Mouse (Mus musculus) CH12.LX (cell line): ENCODE data around the gene Cryl1. TPM values are rescaled to one million over a fixed set of nuclear protein-coding genes. Genes with fewer than 3 reads are reported as not detected.

Source experiments
- DNase-seq: peaks from one replicate; pipeline ENCODE4 v3.0.0-alpha.2; 2013; ENCODE audit errors: extremely low read depth
- H3K27ac ChIP-seq: 2 replicates; pipeline ENCODE4 v1.5.1; 2012; ENCODE audit warnings: low read depth, mild to moderate bottlenecking, control low read depth, moderate library complexity; ENCODE audit not compliant: insufficient read depth
- H3K27me3 ChIP-seq: replicated peaks from 2 replicates; pipeline ENCODE3; 2012; ENCODE audit warnings: inconsistent platforms
- H3K36me3 ChIP-seq, 2 experiments: replicated peaks in 1 of 2; 2 replicates each; pipeline versions ENCODE3 to v1.6.1; 2012; ENCODE audit warnings: inconsistent platforms in 1 of 2, low read length in 1 of 2, mild to moderate bottlenecking in 1 of 2, mixed read lengths in 1 of 2, moderate library complexity in 1 of 2; ENCODE audit not compliant: control insufficient read depth in 1 of 2, insufficient read depth in 1 of 2
- H3K4me1 ChIP-seq, 2 experiments: 2 replicates each; pipeline ENCODE4 v1.6.1; 2012; ENCODE audit warnings: inconsistent platforms in 1 of 2, moderate library complexity in 1 of 2; ENCODE audit not compliant: insufficient read depth in 2 of 2, control insufficient read depth in 1 of 2
- H3K4me2 ChIP-seq: 2 replicates; pipeline ENCODE4 v1.6.1; 2012; ENCODE audit warnings: low read depth, mild to moderate bottlenecking, control low read depth; ENCODE audit not compliant: poor library complexity, insufficient read depth, severe bottlenecking
- H3K4me3 ChIP-seq, 3 experiments: fragments of 150-350 bp in 1 of 3; sonication (generic) in 1 of 3; replicated peaks in 1 of 3; 2 replicates each; pipeline versions ENCODE3 to v1.5.1; 2011 to 2012; ENCODE audit warnings: low read depth in 2 of 3, low read length in 2 of 3, mild to moderate bottlenecking in 2 of 3, moderate library complexity in 2 of 3, control low read depth in 1 of 3, improper control_type of control experiment in 1 of 3, inconsistent platforms in 1 of 3, mixed read lengths in 1 of 3; ENCODE audit not compliant: poor library complexity in 1 of 3
- H3K79me2 ChIP-seq: replicated peaks from 2 replicates; pipeline ENCODE4 v1.6.1; 2012; ENCODE audit warnings: mild to moderate bottlenecking, moderate library complexity; ENCODE audit not compliant: control insufficient read depth, poor library complexity, insufficient read depth, severe bottlenecking; ENCODE audit errors: extremely low read depth
- H3K9ac ChIP-seq: 2 replicates; pipeline ENCODE4 v1.6.1; 2012; ENCODE audit warnings: low read depth, mild to moderate bottlenecking, control low read depth, moderate library complexity; ENCODE audit not compliant: insufficient read depth
- H3K9me3 ChIP-seq: replicated peaks from 2 replicates; pipeline ENCODE3; 2012; ENCODE audit warnings: low read length, inconsistent platforms, mixed read lengths
- BHLHE40 ChIP-seq: IDR thresholded peaks from 2 replicates; pipeline ENCODE4 v1.6.1; 2011; ENCODE audit warnings: mild to moderate bottlenecking, low read depth, low read length, improper control_type of control experiment
- CHD1 ChIP-seq: IDR thresholded peaks from 2 replicates; pipeline ENCODE4 v1.6.1; 2012; ENCODE audit warnings: low read depth, low read length, improper control_type of control experiment, inconsistent platforms
- EP300 ChIP-seq: IDR thresholded peaks from 2 replicates; pipeline ENCODE4 v1.6.1; 2011; ENCODE audit warnings: low read length, improper control_type of control experiment
- ETS1 ChIP-seq: conservative IDR thresholded peaks from 2 replicates; pipeline ENCODE4 v1.6.1; 2012; ENCODE audit warnings: low read depth, mild to moderate bottlenecking, inconsistent platforms, low read length, improper control_type of control experiment, moderate library complexity
- GABPA ChIP-seq: IDR thresholded peaks from 2 replicates; pipeline ENCODE4 v1.6.1; 2012; ENCODE audit warnings: low read depth, low read length, improper control_type of control experiment, inconsistent platforms; ENCODE audit not compliant: insufficient replicate concordance
- HCFC1 ChIP-seq: IDR thresholded peaks from 2 replicates; pipeline ENCODE4 v1.6.1; 2012; ENCODE audit warnings: low read depth, mild to moderate bottlenecking, inconsistent platforms, low read length, improper control_type of control experiment
- IRF4 ChIP-seq: IDR thresholded peaks from 2 replicates; pipeline ENCODE4 v1.6.1; 2014; ENCODE audit warnings: low read depth, mild to moderate bottlenecking, inconsistent platforms, low read length, improper control_type of control experiment
- JUN ChIP-seq: IDR thresholded peaks from 2 replicates; pipeline ENCODE4 v1.6.1; 2011; ENCODE audit warnings: low read depth, mild to moderate bottlenecking, low read length, improper control_type of control experiment, moderate library complexity; ENCODE audit not compliant: insufficient read depth
- JUND ChIP-seq: conservative IDR thresholded peaks from 2 replicates; pipeline ENCODE4 v1.6.1; 2011; ENCODE audit warnings: low read depth, low read length, improper control_type of control experiment
- KAT2A ChIP-seq: IDR thresholded peaks from 2 replicates; pipeline ENCODE4 v1.6.1; 2012; ENCODE audit warnings: low read length, improper control_type of control experiment, inconsistent platforms; ENCODE audit not compliant: insufficient replicate concordance
- MAX ChIP-seq: IDR thresholded peaks from 2 replicates; pipeline ENCODE4 v1.6.1; 2011; ENCODE audit warnings: low read length, improper control_type of control experiment
- MAZ ChIP-seq: IDR thresholded peaks from 2 replicates; pipeline ENCODE4 v1.6.1; 2012; ENCODE audit warnings: low read depth, mild to moderate bottlenecking, inconsistent platforms, low read length, improper control_type of control experiment, moderate library complexity
- MEF2A ChIP-seq: IDR thresholded peaks from 2 replicates; pipeline ENCODE4 v1.6.1; 2014; ENCODE audit warnings: low read depth, mild to moderate bottlenecking, inconsistent platforms, low read length, improper control_type of control experiment, borderline replicate concordance
- MYC ChIP-seq: IDR thresholded peaks from 2 replicates; pipeline ENCODE4 v1.6.1; 2011; ENCODE audit warnings: low read depth, mild to moderate bottlenecking, improper control_type of control experiment, low read length
- NRF1 ChIP-seq: IDR thresholded peaks from 2 replicates; pipeline ENCODE4 v1.6.1; 2014; ENCODE audit warnings: low read depth, mild to moderate bottlenecking, inconsistent platforms, low read length, improper control_type of control experiment, moderate library complexity
- POLR2A ChIP-seq: IDR thresholded peaks from 2 replicates; pipeline ENCODE4 v1.6.1; 2011; ENCODE audit warnings: low read depth, mild to moderate bottlenecking, improper control_type of control experiment, low read length
- POLR2AphosphoS2 ChIP-seq: IDR thresholded peaks from 2 replicates; pipeline ENCODE4 v1.6.1; 2011; ENCODE audit warnings: low read depth, low read length, improper control_type of control experiment
- RAD21 ChIP-seq: IDR thresholded peaks from 2 replicates; pipeline ENCODE4 v1.6.1; 2011; ENCODE audit warnings: low read depth, mild to moderate bottlenecking, low read length, improper control_type of control experiment, moderate library complexity
- TBP ChIP-seq: conservative IDR thresholded peaks from 2 replicates; pipeline ENCODE4 v1.6.1; 2011; ENCODE audit warnings: low read depth, low read length, improper control_type of control experiment
- UBTF ChIP-seq: IDR thresholded peaks from 2 replicates; pipeline ENCODE4 v1.6.1; 2012; ENCODE audit warnings: low read depth, mild to moderate bottlenecking, inconsistent platforms, low read length, improper control_type of control experiment, moderate library complexity
- USF1 ChIP-seq: IDR thresholded peaks from 2 replicates; pipeline ENCODE4 v1.6.1; 2014; ENCODE audit warnings: low read depth, mild to moderate bottlenecking, inconsistent platforms, low read length, improper control_type of control experiment
- USF2 ChIP-seq: conservative IDR thresholded peaks from 2 replicates; pipeline ENCODE4 v1.6.1; 2011; ENCODE audit warnings: low read depth, low read length, improper control_type of control experiment
- dilution Hi-C: fragments of 300-500 bp; cut with MboI; formaldehyde crosslinking; loops from 2 replicates; pipeline ENCODE4 v1.14.3; 2020; ENCODE audit warnings: low sequenced_read_pairs; ENCODE audit not compliant: extremely low pct_unique_long_range_greater_than_20kb, extremely low pct_ligation_motif_present
- in situ Hi-C: fragments of 300-500 bp; cut with MboI; formaldehyde crosslinking; loops from 3 replicates; pipeline ENCODE4 v1.14.3; 2019; ENCODE audit warnings: low sequenced_read_pairs, low pct_ligation_motif_present, low pct_unique_long_range_greater_than_20kb, mixed read lengths
- polyA plus RNA-seq: library from polyadenylated mRNA; unstranded; fragments of >175 nt; gene quantifications from 2 replicates; pipeline ENCODE4 v1.2.1, GENCODE M21; 2012; ENCODE audit warnings: low read depth; ENCODE audit not compliant: insufficient read length
- total RNA-seq, 2 experiments: library from RNA; depleted of rRNA; stranded (reverse); fragments of 300-350 nt in 1 of 2; fragments of >200 nt in 1 of 2; gene quantifications; 2 replicates each; pipeline ENCODE4 v1.2.3; 2012 to 2014

Gene Cryl1
- total and polyA plus RNA-seq, 3 experiments: 13.1 to 33.7 (median 31.8) TPM

- Histone ChIP-seq H3K9ac (no peak overlapping the region), H3K79me2 (no peaks in the 10 kb centered on the region), H3K27me3 (no peaks in the 10 kb centered on the region), H3K4me2 (no peak overlapping the region), H3K9me3 (no peaks in the 10 kb centered on the region), H3K27ac (no peak overlapping the region), H3K4me3 (no peak overlapping the region), H3K4me1 (no peaks in the 10 kb centered on the region), H3K36me3 (peaks cover 0 to 40% of the 10 kb centered on the region in 2 experiments)
- TF ChIP-seq BHLHE40 (no peak), NRF1 (no peak), CHD1 (no peak), EP300 (no peak)
- dilution Hi-C loops (no loop called here), in situ Hi-C loops (no loop called here)
- DNase-seq: no peak
These were observed 97.8 kb downstream of the Cryl1 start for GRCm38 (mm10) chr14:57300530-57300929.

GRCm38 (mm10) chr14:57297672-57298071 is 100.7 kb downstream of the Cryl1 start:
- no peak overlapping the region for H3K4me3 ChIP-seq
- in situ Hi-C loops (no loop called here), dilution Hi-C loops (no loop called here)
- H3K36me3 ChIP-seq: peaks cover 0 to 30% of the 10 kb centered on the region in 2 experiments
- DNase-seq: no peak
- H3K9ac ChIP-seq: no peak overlapping the region
- H3K79me2 ChIP-seq: no peaks in the 10 kb centered on the region
- no peak overlapping the region for H3K4me2 ChIP-seq
- no peak overlapping the region for H3K27ac ChIP-seq
- no peaks in the 10 kb centered on the region for H3K4me1 ChIP-seq
- H3K27me3 ChIP-seq: no peaks in the 10 kb centered on the region
- TF ChIP-seq MAX (no peak), IRF4 (no peak)
- H3K9me3 ChIP-seq: no peaks in the 10 kb centered on the region

- no peak for DNase-seq
- no peak overlapping the region for H3K4me3 ChIP-seq
- H3K36me3 ChIP-seq: peaks cover 0 to 16% of the 10 kb centered on the region in 2 experiments
- H3K4me2 ChIP-seq: no peak overlapping the region
- no peak overlapping the region for H3K27ac ChIP-seq
- H3K4me1 ChIP-seq: peaks cover 8 to 22% of the 10 kb centered on the region in 2 experiments; a peak in 3 of 4 replicates
- H3K27me3 ChIP-seq: no peaks in the 10 kb centered on the region
- H3K9ac ChIP-seq: no peak overlapping the region
- no peak for TF ChIP-seq JUN
- TF ChIP-seq HCFC1: no peak
- no peak for TF ChIP-seq USF2
- TF ChIP-seq MYC: no peak
- TF ChIP-seq USF1: no peak
- no peak for TF ChIP-seq TBP
- TF ChIP-seq POLR2AphosphoS2: no peak
- no peak for TF ChIP-seq MEF2A
- no peak for TF ChIP-seq RAD21
- no peak for TF ChIP-seq MAZ
- TF ChIP-seq POLR2A: no peak
- no peak for TF ChIP-seq JUND
- no peak for TF ChIP-seq GABPA
- TF ChIP-seq UBTF: no peak
- no peak for TF ChIP-seq ETS1
- no peak for TF ChIP-seq KAT2A
- H3K9me3 ChIP-seq: no peaks in the 10 kb centered on the region
- in situ Hi-C loops: no loop called here
- no peaks in the 10 kb centered on the region for H3K79me2 ChIP-seq
- dilution Hi-C loops: no loop called here
These were observed 106.9 kb downstream of the Cryl1 start for GRCm38 (mm10) chr14:57291399-57291942.
